Mouse (Mus musculus) heart, embryonic 12.5 days (tissue): Measurements from ENCODE around the gene Pou2f1. TPM values are rescaled to one million over a fixed set of nuclear protein-coding genes. Genes with fewer than 3 reads are reported as not detected.

ENCODE experiments used
- ATAC-seq: fragments of 200-750 bp; cut with Nextera tagmentation; 2 replicates; pipeline ENCODE4 v1.8.0; 2017; ENCODE audit warnings: moderate TSS enrichment, moderate library complexity; ENCODE audit not compliant: insufficient number of reproducible peaks, low FRiP score
- H3K27ac ChIP-seq: fragments of 300-500 bp; sonication (generic); 2 replicates; pipeline ENCODE4 v1.5.1; 2016; ENCODE audit warnings: mild to moderate bottlenecking, moderate library complexity; ENCODE audit not compliant: poor library complexity, severe bottlenecking
- H3K27me3 ChIP-seq: fragments of 300-500 bp; sonication (generic); replicated peaks from 2 replicates; pipeline ENCODE4 v1.6.1; 2016; ENCODE audit warnings: mild to moderate bottlenecking, moderate library complexity
- H3K36me3 ChIP-seq: fragments of 300-500 bp; sonication (generic); 2 replicates; pipeline ENCODE4 v1.6.1; 2016; ENCODE audit warnings: mild to moderate bottlenecking, moderate library complexity
- H3K4me1 ChIP-seq: fragments of 300-500 bp; sonication (generic); replicated peaks from 2 replicates; pipeline ENCODE4 v1.6.1; 2016; ENCODE audit warnings: mild to moderate bottlenecking
- H3K4me2 ChIP-seq: fragments of 300-500 bp; sonication (generic); 2 replicates; pipeline ENCODE4 v1.6.1; 2016; ENCODE audit warnings: mild to moderate bottlenecking, moderate library complexity
- H3K4me3 ChIP-seq: fragments of 300-500 bp; sonication (generic); 2 replicates; pipeline ENCODE4 v1.5.1; 2016; ENCODE audit warnings: mild to moderate bottlenecking
- H3K9ac ChIP-seq: fragments of 300-500 bp; sonication (generic); 2 replicates; pipeline ENCODE4 v1.6.1; 2016; ENCODE audit warnings: mild to moderate bottlenecking, moderate library complexity
- H3K9me3 ChIP-seq: fragments of 300-500 bp; sonication (generic); replicated peaks from 2 replicates; pipeline ENCODE4 v1.6.1; 2016; ENCODE audit warnings: mild to moderate bottlenecking, moderate library complexity
- WGBS: fragments of 180-500 bp; shearing (Covaris S2); methylation state at CpG from one replicate; pipeline ENCODE4 v1.1.7; 2016; 5-methylcytosine and 5-hydroxymethylcytosine counted together
- polyA plus RNA-seq: library from polyadenylated mRNA; unstranded; fragments of >200 nt; fragmentation: Nextera tagmentation; extraction: Ambion mirVana; gene quantifications from 2 replicates; pipeline ENCODE4 v1.2.1, GENCODE M21; 2016

Gene Pou2f1
- polyA plus RNA-seq, 1 experiment from 2014 or later, result 11.9 TPM

DNA sequence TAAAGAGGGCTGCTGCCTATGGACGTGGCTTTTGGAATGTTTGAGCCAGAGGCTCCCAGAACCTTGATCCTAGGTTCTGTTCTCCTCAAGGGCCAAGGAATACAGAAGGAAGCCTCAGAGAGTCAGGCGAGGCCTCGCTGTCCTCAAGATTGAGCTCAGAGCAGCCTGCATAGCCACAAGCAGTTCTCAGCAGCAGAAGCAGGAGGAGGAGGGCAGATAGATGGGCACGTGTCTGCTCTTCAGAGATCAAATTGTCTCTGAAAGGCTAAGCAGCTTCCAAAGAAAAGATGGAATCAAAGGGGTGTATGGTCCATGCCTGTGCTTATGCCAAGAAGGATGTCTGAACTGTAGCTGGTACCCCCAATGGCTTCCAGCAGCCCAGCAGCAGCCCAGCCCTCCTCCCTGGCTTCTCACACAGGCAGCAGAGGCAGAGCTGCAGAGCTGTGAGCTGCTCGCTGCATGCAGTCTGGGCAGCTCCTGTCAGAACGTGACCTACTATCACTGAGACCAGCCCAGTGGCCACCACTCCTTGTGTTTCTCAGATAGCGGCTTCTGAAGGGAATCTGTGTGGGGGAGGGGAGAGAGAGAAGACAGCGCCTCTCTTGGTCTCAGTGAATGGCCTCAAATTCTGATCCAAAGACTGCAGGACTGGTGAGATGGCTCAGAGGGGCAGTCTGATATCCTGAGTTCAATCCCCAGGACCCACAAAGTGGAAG lies 184.2 kb downstream of the Pou2f1 start:
- ATAC-seq, result peak; percentile 94
- H3K4me3 ChIP-seq, result no peak overlapping the region
- H3K27me3 ChIP-seq, result peaks cover 11% of the 10 kb centered on the region; the same call in 1 of the 2 replicates
- H3K4me2 ChIP-seq, result peak overlapping the region; percentile 23; the same call in 1 of the 2 replicates
- H3K4me1 ChIP-seq, result peaks cover 29% of the 10 kb centered on the region
- WGBS, result 23% methylated on average over 8 of the region's 8 CpGs
- no peak overlapping the region for H3K27ac ChIP-seq
- no peak overlapping the region for H3K9ac ChIP-seq
- H3K36me3 ChIP-seq, result no peaks in the 10 kb centered on the region
- H3K9me3 ChIP-seq, result no peaks in the 10 kb centered on the region

DNA sequence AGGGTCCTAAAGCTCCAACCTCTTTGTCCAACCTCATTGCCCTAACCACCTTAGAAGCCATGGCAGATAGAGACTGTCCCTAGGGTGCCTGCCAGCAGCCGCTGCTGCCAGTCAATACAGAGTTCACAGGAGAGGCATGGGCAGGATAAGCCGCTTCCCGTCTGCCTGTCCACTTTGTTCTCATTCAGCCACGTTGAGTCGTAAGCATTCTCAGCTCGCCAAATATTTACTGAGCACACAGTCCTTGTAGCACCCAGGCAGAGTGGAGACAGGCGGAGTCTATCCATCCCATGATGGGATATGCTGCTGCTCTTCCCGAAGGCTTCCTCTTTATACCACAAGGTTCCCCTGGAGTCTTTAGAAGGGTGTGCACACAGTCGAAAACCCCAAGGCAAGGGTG lies 185.2 kb downstream of the Pou2f1 start:
- H3K36me3 ChIP-seq, result no peaks in the 10 kb centered on the region
- no peak overlapping the region for H3K27ac ChIP-seq
- H3K27me3 ChIP-seq, result peaks cover 11% of the 10 kb centered on the region; the same call in 1 of the 2 replicates
- H3K9ac ChIP-seq, result no peak overlapping the region
- 46% methylated on average over 9 of the region's 9 CpGs for WGBS
- no peaks in the 10 kb centered on the region for H3K9me3 ChIP-seq
- H3K4me2 ChIP-seq, result no peak overlapping the region
- H3K4me3 ChIP-seq, result no peak overlapping the region
- peaks cover 29% of the 10 kb centered on the region for H3K4me1 ChIP-seq
- no peak for ATAC-seq

DNA sequence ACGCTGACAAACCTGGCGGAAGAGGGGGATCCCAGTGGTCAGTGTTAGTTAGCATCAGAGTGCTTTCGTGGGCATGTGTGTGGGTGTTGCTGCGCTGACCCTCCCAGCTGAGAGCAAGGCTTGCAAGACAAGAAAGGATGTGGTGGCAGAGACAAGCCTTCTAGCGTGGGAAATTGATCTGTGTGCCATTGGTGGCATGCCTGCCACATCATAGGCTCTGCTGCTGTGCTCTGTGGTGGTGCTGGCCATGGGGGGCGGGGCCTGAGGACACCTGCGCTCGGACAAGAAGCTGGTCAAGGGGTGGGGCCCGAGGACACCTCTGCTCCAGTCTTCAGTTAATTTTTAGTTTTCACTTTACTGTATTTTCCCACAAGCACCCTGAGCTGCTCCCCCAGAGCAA lies 186.1 kb downstream of the Pou2f1 start:
- 86% methylated on average over 9 of the region's 9 CpGs for WGBS
- H3K27me3 ChIP-seq, result peaks cover 11% of the 10 kb centered on the region; the same call in 1 of the 2 replicates
- no peak for ATAC-seq
- no peaks in the 10 kb centered on the region for H3K9me3 ChIP-seq
- H3K27ac ChIP-seq, result no peak overlapping the region
- peaks cover 29% of the 10 kb centered on the region for H3K4me1 ChIP-seq
- no peak overlapping the region for H3K9ac ChIP-seq
- no peak overlapping the region for H3K4me2 ChIP-seq
- H3K4me3 ChIP-seq, result no peak overlapping the region
- H3K36me3 ChIP-seq, result no peaks in the 10 kb centered on the region

Other genes with a start within 250 kb of the Pou2f1 start
- 94.9 and 109 TPM in 2 replicates for gene Creg1, start 238.9 kb downstream of the Pou2f1 start, polyA plus RNA-seq
- 0.38 and 0.49 TPM in 2 replicates for gene Cd247, start 214.0 kb downstream of the Pou2f1 start, polyA plus RNA-seq
- gene Dusp27, start 125.2 kb upstream of the Pou2f1 start, polyA plus RNA-seq, result 65.9 and 68.8 TPM in 2 replicates
- 0.10 and 0.15 TPM in 2 replicates for gene Gpa33, start 127.6 kb upstream of the Pou2f1 start, polyA plus RNA-seq
- gene Mael, start 236.1 kb upstream of the Pou2f1 start, polyA plus RNA-seq, result not detected in 2 replicates